Mouse (Mus musculus) brown adipose tissue, adult 24 weeks (tissue): ENCODE results near the gene Adarb2. TPM values are rescaled to one million over a fixed set of nuclear protein-coding genes. Genes with fewer than 3 reads are reported as not detected.

Experiments used
- H3K27ac ChIP-seq: fragments of 200-500 bp; replicated peaks from 2 replicates; pipeline ENCODE4 v1.5.1; 2012; ENCODE audit warnings: low read depth, mild to moderate bottlenecking, low read length
- H3K4me1 ChIP-seq: fragments of 200-500 bp; 2 replicates; pipeline ENCODE4 v1.6.1; 2012; ENCODE audit warnings: low read length, mixed read lengths; ENCODE audit not compliant: control insufficient read depth, insufficient read depth, insufficient read length
- H3K4me3 ChIP-seq: fragments of 200-500 bp; 2 replicates; pipeline ENCODE4 v1.5.1; 2012; ENCODE audit warnings: low read depth, mild to moderate bottlenecking, low read length, moderate library complexity; ENCODE audit not compliant: insufficient read depth
- polyA plus RNA-seq: library from polyadenylated mRNA; stranded (reverse); fragments of >200 nt; gene quantifications from 2 replicates; pipeline ENCODE4 v1.2.4, GENCODE M21; 2012; ENCODE audit not compliant: missing spikeins, insufficient read depth, insufficient read length

Gene Adarb2
- polyA plus RNA-seq, 1 experiment = not detected

- H3K27ac ChIP-seq = no peak overlapping the region
Measured at GRCm38 (mm10) chr13:8713377-8713776, 510.7 kb downstream of the Adarb2 start.

GRCm38 (mm10) chr13:8729972-8730645 is 527.4 kb downstream of the Adarb2 start:
- no peaks in the 10 kb centered on the region for H3K4me1 ChIP-seq
- H3K4me3 ChIP-seq = no peak overlapping the region
- no peak overlapping the region for H3K27ac ChIP-seq

More at GRCm38 (mm10) chr13:8713377-8713776, 510.7 kb downstream of the Adarb2 start:
- Histone ChIP-seq H3K4me3 (no peak overlapping the region), H3K4me1 (no peaks in the 10 kb centered on the region)

GRCm38 (mm10) chr13:8737139-8737865 is 534.6 kb downstream of the Adarb2 start:
- no peaks in the 10 kb centered on the region for H3K4me1 ChIP-seq
- H3K4me3 ChIP-seq = no peak overlapping the region
- no peak overlapping the region for H3K27ac ChIP-seq

- Histone ChIP-seq H3K4me3 (no peak overlapping the region), H3K4me1 (no peaks in the 10 kb centered on the region), H3K27ac (no peak overlapping the region)
Measured at GRCm38 (mm10) chr13:8742792-8743191, 540.1 kb downstream of the Adarb2 start.

- no peak overlapping the region for H3K4me3 ChIP-seq
- no peaks in the 10 kb centered on the region for H3K4me1 ChIP-seq
- H3K27ac ChIP-seq = no peak overlapping the region
Measured at GRCm38 (mm10) chr13:8744565-8744964, 541.9 kb downstream of the Adarb2 start.

GRCm38 (mm10) chr13:8745596-8745995 is 542.9 kb downstream of the Adarb2 start:
- H3K4me3 ChIP-seq = no peak overlapping the region
- no peak overlapping the region for H3K27ac ChIP-seq
- H3K4me1 ChIP-seq = no peaks in the 10 kb centered on the region

- Histone ChIP-seq H3K4me1 (no peaks in the 10 kb centered on the region), H3K4me3 (no peak overlapping the region), H3K27ac (no peak overlapping the region)
Measured at GRCm38 (mm10) chr13:8749451-8749850, 546.8 kb downstream of the Adarb2 start.

GRCm38 (mm10) chr13:8760940-8761339 is 558.3 kb downstream of the Adarb2 start:
- Histone ChIP-seq H3K27ac (no peak overlapping the region), H3K4me3 (no peak overlapping the region), H3K4me1 (no peaks in the 10 kb centered on the region)

- Histone ChIP-seq H3K4me3 (no peak overlapping the region), H3K27ac (no peak overlapping the region), H3K4me1 (no peaks in the 10 kb centered on the region)
Measured at GRCm38 (mm10) chr13:8769654-8770227, 567.1 kb downstream of the Adarb2 start.

- Histone ChIP-seq H3K4me1 (no peaks in the 10 kb centered on the region), H3K4me3 (no peak overlapping the region), H3K27ac (no peak overlapping the region)
Measured at GRCm38 (mm10) chr13:8770616-8771015, 568.0 kb downstream of the Adarb2 start.

GRCm38 (mm10) chr13:8780441-8780840 is 577.8 kb downstream of the Adarb2 start:
- Histone ChIP-seq H3K4me3 (no peak overlapping the region), H3K27ac (no peak overlapping the region), H3K4me1 (no peaks in the 10 kb centered on the region)

GRCm38 (mm10) chr13:8782636-8783035 is 580.0 kb downstream of the Adarb2 start:
- no peak overlapping the region for H3K27ac ChIP-seq

GRCm38 (mm10) chr13:8783686-8784307 is 581.1 kb downstream of the Adarb2 start:
- H3K4me3 ChIP-seq = no peak overlapping the region
- no peak overlapping the region for H3K27ac ChIP-seq
- no peaks in the 10 kb centered on the region for H3K4me1 ChIP-seq

More at GRCm38 (mm10) chr13:8782636-8783035, 580.0 kb downstream of the Adarb2 start:
- Histone ChIP-seq H3K4me3 (no peak overlapping the region), H3K4me1 (no peaks in the 10 kb centered on the region)

GRCm38 (mm10) chr13:8784308-8785061 is 581.8 kb downstream of the Adarb2 start:
- H3K27ac ChIP-seq = no peak overlapping the region

GRCm38 (mm10) chr13:8785185-8785584 is 582.5 kb downstream of the Adarb2 start:
- H3K4me3 ChIP-seq = no peak overlapping the region
- H3K27ac ChIP-seq = no peak overlapping the region
- no peaks in the 10 kb centered on the region for H3K4me1 ChIP-seq

More at GRCm38 (mm10) chr13:8784308-8785061, 581.8 kb downstream of the Adarb2 start:
- no peaks in the 10 kb centered on the region for H3K4me1 ChIP-seq
- no peak overlapping the region for H3K4me3 ChIP-seq
